Mouse (Mus musculus): ENCODE data around the gene Zfp488.

The Zfp488 gene

GRCm38 (mm10) chr14:33978604-33979059 is at the start of gene Zfp488:
Gene Zfp488, minus strand, starts transcription at chr14:33978764.
- DNase-seq = no peak

- DNase-seq = no peak
Measured at GRCm38 (mm10) chr14:34026710-34027109, 48.1 kb upstream of the Zfp488 start.

- DNase-seq = no peak
Measured at GRCm38 (mm10) chr14:34016938-34017337, 38.4 kb upstream of the Zfp488 start.

- no peak for DNase-seq
Measured at GRCm38 (mm10) chr14:34016381-34016780, 37.8 kb upstream of the Zfp488 start, which contains the start of gene Gm5460. Gene Gm5460, plus strand, starts transcription at chr14:34016758.

GRCm38 (mm10) chr14:34015063-34015462 is 36.5 kb upstream of the Zfp488 start, which contains the start of gene Gm30083:
Gene Gm30083, minus strand, starts transcription at chr14:34015182.
- DNase-seq = no peak

GRCm38 (mm10) chr14:34002358-34002757 is 23.8 kb upstream of the Zfp488 start:
- no peak for DNase-seq

GRCm38 (mm10) chr14:34001445-34001844 is 22.9 kb upstream of the Zfp488 start:
- no peak for DNase-seq

GRCm38 (mm10) chr14:34000076-34000475 is 21.5 kb upstream of the Zfp488 start:
- DNase-seq = no peak

GRCm38 (mm10) chr14:33997427-33997826 is 18.9 kb upstream of the Zfp488 start:
- DNase-seq = no peak

- DNase-seq = no peak
Measured at GRCm38 (mm10) chr14:33993521-33994289, 15.1 kb upstream of the Zfp488 start.

GRCm38 (mm10) chr14:33993051-33993450 is 14.5 kb upstream of the Zfp488 start:
- DNase-seq = no peak

GRCm38 (mm10) chr14:33991971-33992370 is 13.4 kb upstream of the Zfp488 start:
- DNase-seq = no peak

GRCm38 (mm10) chr14:33989201-33989600 is 10.6 kb upstream of the Zfp488 start:
- no peak for DNase-seq

- DNase-seq = no peak
Measured at GRCm38 (mm10) chr14:33977748-33978147, 816 bp downstream of the Zfp488 start.

- no peak for DNase-seq
Measured at GRCm38 (mm10) chr14:33974752-33975151, 3.8 kb downstream of the Zfp488 start.

- no peak for DNase-seq
Measured at GRCm38 (mm10) chr14:33972679-33973078, 5.9 kb downstream of the Zfp488 start.

GRCm38 (mm10) chr14:33965675-33966074 is 12.9 kb downstream of the Zfp488 start:
- no peak for DNase-seq

- DNase-seq = no peak
Measured at GRCm38 (mm10) chr14:33959341-33959740, 19.2 kb downstream of the Zfp488 start.

GRCm38 (mm10) chr14:33958841-33959240 is 19.7 kb downstream of the Zfp488 start:
- DNase-seq = no peak

- no peak for DNase-seq
Measured at GRCm38 (mm10) chr14:33958186-33958585, 20.4 kb downstream of the Zfp488 start.

- no peak for DNase-seq
Measured at GRCm38 (mm10) chr14:33956055-33956454, 22.5 kb downstream of the Zfp488 start.

GRCm38 (mm10) chr14:33953761-33954160 is 24.8 kb downstream of the Zfp488 start, which contains the start of gene Rbp3:
Gene Rbp3, plus strand, starts transcription at chr14:33954003.
- DNase-seq = no peak

- no peak for DNase-seq
Measured at GRCm38 (mm10) chr14:33952233-33952981, 26.2 kb downstream of the Zfp488 start.

GRCm38 (mm10) chr14:33946125-33946524 is 32.4 kb downstream of the Zfp488 start:
- no peak for DNase-seq
